Mouse (Mus musculus) ovary, adult 18-20 months (tissue): ENCODE data around the gene Cep112.

ENCODE experiments used
- DNase-seq: peaks from one replicate; pipeline ENCODE4 v3.0.0; 2022; ENCODE audit warnings: low spot score, mixed read lengths

The Cep112 gene

DNA sequence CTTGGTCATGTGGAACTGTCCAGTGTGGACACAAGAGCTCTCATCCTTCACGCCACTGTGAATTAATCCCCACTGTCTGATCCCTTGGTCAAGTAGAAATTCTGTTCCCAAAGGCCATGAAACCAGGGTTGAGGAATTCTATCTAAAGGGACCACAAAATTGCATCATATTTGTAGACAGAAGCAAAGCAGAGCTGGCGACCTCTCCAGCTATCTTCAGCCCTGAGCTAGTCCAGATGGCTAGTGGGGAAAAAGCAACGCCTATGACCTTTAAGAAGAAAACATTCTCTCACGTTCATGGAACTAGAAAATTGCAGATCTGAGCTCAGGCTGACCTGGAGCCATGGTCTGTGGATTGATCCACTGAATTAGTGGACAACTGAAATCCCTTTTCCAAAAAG, 455.6 kb downstream of the Cep112 start:
- no peak for DNase-seq

DNA sequence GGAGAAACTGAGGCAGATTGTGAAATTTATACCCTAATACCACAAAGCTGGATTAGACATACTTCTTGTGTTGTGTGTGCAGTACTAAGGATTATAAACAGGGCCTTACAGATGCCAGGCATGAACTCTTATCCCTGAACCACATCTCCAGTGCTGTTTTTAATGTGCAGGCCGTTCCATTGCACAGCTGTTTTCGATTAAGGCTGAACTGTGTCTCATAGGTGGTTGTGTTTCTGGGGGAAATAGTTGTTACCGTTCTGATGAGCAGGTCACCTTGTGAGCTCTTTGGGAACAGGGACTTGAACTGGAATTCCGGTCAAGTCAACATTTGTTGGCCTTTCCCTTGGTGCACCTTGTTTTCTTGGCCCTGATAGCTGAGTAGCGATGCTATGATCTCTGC, 456.7 kb downstream of the Cep112 start:
- DNase-seq: no peak

DNA sequence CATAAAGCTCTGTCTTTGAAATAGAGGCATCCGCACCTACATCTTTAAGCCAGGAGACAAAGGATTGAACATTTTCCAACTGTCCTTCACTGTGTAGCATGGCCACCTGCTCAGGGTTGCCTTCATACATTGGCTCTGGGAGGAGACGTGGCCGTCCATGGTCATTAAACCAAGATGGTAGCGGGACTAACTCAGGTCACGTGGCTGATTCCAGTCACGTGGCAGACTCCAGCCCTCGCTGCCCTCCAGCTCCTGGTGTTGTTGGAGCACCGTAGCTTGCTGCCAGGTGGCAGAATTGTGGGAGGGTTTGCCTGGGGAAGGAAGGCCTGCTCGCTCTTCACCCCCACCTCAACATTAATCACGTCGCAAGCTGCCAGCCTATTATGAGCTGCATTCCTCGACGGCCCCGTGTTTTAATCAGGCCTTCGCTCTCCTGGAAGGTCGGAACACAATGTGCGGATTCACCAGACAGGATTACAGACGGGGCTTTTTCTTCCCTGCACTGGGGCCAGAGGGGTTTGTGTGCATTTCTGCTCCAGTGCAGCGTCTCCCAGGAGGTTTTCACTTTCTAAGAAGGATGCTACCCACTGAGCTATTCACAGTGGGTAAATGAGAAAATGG, 460.4 kb downstream of the Cep112 start:
- no peak for DNase-seq

DNA sequence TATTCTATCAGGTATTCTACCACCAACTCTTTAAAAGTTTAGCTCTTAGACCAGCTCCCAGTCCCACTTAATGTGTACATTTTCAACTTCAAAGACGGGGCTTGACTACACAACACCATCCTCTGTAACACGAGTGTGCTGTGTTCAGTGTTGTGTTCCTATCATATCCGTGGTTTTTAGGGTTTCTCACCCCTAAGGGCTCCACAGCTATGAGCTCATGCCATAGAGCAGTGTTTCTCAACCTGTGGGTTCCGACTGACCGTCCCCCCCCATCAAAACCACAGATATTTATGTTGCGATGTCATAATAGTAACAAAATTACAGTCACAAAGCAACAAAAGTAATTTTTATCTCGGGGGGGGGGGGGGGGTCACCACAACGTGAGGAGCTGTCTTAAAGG, 461.1 kb downstream of the Cep112 start:
- DNase-seq: no peak

DNA sequence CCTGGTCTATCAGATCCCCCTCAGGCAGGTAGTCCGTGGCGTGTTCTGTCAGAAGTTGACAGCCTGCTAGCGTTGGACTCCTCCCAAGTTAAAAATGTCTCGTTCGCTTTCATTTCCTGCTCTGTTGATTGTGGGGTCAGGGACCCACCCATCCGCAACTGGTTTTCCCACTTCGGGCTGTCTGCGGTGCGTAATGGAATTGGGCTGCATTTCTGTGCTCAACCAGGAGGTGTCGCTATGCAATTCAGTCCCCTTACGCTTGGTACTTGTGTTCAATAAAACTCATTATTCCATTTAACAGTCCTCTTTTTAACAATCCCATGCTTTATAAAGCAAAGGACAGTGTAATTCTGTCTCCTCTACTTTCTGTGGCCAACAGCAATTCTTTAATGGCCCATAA, 464.1 kb downstream of the Cep112 start:
- DNase-seq: no peak

DNA sequence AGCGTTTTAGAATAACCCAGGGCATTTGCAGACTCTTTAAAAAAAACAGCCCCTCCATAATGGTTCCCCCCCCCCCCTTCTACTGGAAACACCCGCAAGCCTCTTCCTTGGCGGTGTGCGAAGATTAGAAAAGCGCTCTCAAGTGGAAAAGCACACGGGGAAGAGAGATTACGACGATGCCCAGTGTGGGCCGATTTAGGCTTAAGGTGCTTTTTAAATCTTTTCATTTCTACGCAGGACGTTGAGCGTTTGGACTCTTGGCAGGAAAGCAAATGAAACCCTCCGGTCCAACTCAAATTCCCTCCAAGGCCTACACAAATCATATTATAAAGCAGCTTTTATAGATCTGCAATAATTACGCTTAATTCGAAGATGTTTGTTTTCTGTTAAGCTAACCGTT, 465.6 kb downstream of the Cep112 start:
- DNase-seq: no peak

DNA sequence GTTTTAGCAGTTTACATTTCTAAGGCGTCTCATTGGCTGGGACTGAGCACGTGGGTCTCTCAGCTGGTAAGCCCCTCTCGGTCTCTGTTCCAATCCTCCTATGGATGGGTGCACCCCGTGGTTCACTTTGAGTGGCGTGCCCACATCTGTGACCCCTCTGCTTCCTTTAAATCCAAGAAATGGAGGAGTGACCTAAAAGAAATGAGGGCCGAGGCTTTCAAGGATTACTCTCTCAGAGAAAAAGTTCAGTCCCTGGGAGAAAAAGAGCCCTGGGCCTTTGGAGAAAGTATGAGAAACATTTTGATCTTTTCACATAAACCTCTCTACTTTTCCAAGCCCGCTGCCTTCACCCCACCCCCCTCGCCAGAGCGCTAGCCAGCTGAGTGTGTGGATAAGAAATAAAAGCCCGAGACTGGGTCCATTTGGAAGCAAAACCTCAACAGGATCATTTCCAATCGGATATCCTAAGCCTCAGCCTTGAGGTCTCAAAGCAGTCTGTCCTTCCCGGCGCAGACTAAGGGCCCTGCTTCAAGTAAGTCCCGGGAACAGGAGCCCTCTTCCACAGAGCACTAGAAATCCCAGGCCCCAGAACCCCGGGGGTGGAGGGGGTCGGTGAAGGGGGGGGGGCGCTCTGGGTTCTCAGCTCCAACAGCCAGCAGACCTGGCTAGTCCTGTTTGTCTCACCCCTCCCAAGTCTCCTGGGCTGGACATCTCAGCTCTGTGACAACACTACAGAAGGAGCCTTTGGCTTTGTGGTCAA, 466.3 kb downstream of the Cep112 start:
- DNase-seq: peak; percentile 50

DNA sequence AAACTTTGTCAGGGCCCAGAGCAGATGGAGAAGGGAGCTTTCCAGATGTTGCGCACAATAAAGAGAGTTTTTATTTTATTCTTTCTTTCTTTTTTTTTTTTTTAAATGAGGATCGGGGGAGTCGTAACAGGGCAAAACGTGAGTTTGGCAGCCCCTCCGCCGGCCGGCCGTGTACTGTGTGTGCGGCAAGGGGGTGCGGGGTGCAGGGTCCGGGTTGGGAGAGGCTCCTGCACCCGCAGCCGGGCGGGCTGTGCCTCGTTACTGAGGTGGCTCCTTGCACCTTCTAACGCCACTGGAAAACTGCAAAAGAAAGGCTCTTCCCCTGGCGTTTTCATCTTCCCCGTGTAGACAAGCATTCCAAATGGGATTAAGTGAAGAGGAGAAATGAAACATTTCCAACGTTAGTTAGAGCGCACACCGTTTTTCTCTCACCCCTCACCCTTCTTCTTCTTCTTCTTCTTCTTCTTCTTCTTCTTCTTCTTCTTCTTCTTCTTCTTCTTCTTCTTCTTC, 466.9 kb downstream of the Cep112 start:
- no peak for DNase-seq

DNA sequence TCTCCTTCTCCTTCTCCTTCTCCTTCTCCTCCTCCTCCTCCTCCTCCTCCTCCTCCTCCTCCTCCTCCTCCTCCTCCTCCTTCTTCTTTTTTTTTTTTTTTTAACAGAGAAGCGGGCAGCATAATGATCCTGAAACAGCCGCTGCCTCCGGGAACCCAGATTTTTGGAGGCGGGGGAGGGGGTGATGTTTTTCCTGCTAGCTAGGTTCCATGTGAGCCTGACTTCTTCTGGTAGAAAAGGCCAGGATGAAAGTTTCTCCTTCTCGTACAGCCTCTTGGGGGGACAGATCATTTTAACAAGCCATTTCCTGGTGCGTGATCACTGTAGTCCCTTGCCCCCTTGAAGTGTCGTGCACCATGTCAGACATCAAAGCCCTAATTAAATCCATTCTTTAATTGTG, 467.4 kb downstream of the Cep112 start:
- DNase-seq: no peak

DNA sequence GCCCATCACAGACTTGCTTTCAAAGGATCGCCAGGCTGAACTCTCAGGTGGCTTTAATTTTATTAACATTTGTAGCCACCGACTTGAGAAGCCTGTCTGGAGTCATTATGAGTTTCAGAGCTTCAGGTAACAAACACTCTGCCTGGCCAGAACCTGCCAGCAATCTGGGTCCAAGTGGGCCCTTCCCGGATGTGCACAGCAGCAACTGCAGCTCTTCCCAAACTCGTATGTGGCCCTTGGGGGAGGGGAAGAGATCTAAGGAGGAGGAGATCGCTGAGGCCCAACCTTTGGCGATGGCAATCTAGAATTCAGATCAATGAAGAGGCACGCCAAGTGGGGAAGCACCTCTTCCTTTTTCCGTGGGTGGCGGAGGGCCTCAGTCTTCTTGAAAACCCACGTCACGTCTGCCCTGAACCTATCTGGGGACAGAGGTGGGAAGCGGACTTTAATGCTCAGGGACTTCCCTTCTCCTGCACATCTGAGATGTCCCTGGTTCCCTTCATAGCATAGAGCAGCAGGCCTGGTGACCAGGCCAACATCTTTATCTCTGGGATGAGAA, 468.3 kb downstream of the Cep112 start:
- no peak for DNase-seq

DNA sequence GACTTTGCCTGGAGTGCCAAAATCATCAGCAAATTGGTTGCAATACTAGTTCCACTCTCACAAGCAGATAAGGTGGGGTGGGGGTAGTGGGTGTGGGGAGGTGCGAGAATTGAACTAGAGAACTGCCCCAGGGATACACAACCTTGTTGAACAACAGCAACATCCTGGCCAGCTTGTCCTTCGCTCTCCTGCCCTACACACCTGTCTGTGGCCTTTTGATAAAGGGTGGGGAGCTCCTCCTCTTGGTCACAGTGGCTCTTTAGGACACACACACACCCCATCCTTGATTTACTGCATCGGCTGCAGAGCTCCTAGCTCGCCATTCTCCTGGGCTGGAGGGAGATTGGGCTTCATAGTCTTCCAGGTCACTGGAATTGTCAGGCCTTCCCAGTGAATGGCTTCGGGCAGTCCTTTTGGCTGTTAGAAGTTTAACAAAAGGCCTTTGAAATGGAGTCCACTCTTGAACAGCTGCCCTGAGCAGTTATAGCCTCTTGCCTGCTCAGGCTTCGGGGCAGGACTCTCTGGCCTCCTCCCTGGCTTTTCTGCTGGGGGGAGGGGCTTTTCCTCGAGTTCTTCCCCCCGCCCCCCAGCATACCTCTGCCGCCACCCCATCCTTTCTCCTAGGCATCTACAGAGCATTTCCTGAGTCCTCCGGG, 469.0 kb downstream of the Cep112 start:
- no peak for DNase-seq

DNA sequence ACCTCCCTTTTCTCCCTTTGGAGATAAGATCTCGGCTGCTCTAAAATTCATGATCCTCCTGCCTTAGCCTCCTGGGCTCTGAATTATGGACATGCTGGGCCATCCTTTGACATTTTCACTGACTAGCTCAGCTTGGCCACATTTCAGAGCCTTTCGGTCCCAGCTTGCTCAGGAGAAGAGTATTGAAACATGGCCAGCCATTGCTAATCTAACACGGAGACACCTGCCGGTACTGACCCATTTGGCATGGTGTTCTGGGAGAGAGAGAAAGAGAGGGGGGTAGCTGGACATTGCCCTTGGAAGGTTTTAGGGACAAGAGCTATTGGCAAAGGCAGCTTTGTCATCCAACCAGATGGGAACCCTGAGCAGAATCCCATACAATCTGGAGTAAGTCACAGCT, 472.0 kb downstream of the Cep112 start:
- DNase-seq: no peak

DNA sequence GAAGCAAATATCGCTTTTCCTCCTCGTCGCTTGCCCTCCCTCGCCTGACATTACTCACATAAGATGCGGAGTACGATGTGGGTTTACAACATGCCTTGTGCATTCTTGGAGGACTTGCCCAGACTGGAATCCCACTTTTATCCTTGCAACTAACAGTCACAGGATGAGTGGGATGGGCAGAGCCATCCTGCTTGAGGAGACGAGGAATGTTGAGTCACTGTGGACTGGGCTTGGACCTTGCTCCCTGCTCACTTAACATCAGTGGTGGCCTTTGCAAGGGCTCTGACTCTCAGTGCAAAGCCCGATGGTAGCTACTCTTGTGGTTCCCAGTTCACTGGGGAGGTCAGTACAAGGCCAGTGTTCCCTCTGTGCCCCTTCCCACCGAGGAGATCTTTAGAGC, 473.1 kb downstream of the Cep112 start:
- DNase-seq: no peak

DNA sequence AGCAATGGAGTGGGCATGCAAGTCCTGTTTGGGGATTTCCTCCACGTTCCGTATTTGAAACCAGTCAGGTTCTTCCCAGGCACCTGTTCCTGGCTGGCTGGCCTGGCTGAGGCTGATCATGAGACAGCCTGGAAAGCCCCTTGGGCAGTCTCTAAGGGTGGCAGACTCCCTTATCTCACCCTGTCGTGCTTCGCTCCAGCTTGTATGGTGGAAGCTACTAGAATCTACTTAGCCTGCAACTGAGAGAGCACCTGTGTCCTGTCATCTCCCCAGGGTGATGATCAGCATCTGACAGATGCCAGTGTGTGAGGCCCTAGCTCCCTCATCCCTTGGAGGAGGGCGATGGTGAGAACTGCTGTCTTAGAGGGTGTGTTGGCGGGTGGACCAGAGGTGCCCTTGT, 473.5 kb downstream of the Cep112 start:
- no peak for DNase-seq

DNA sequence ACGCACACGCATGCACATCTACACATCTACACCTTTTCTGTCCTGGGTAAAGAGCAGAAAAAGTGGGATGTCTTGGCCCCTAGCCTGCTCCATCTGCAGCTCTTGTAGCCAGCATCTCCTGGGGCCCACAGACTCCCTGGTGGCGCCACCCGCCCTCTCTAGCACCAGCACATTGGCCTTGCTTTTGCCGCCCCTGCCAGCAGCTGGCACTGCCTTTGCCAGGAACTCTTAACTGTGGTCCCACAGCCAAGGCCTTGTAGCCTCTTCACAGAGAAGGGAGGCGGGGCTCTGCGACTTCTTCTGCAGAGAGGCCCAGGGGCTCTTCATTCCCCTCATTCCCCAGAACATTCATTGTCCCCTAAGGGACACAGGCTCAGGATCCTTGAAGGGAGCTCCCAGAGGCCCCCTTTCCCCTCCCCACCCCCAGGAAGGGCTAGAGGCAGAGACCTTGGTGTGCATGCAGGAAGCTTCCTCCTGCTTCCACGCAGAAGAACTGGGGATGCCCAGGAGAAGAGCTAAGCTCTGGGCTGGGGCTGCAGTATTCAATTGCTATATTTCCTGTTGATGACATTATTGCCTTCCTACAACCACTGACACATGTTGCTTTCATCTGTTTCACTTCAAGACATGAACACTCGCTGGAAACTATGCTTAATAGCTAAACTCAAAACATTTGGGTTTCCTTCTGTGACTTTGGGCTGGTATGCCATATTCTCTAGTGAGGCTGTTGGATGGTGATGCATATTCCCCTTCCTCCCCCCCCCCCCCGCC, 475.9 kb downstream of the Cep112 start:
- DNase-seq: peak; percentile 79

DNA sequence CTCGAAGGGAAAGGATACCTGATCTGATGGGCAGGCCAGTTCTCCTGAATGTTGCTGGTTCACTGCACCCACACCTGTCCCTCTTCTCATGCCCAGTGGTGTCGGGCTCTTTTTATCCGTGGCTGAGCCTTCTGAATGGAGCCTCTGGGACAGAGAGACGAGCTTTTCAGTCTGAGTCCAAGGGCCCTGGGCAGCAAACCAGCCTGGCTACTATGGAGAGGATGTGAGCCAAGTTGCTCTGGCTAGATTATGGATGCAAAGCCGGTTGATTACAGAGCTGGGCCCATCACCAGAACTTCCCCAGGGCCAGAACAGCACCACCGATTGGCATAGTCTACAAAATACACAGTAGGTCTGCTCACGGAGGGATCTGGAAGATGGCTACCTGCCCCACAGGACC, 476.7 kb downstream of the Cep112 start:
- no peak for DNase-seq

DNA sequence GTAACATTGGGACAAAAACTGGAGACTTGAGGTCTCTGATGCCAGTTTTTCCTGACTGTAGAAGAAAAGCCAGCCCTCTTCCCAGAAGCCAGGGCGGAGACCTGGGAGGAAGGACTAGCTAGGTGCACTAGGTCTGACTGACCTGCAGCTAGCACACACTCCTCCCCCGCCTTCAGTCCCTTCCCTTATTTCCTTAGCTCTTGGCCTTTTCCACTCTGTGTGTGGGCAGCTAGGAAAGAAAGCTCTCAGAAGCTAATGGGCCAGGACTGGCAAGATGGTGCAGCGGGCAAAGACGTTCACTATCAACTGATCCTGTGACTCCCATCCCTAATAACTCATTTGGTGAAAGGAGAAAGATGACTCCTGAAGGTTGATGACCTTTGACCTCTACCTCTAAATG, 477.3 kb downstream of the Cep112 start:
- DNase-seq: no peak

DNA sequence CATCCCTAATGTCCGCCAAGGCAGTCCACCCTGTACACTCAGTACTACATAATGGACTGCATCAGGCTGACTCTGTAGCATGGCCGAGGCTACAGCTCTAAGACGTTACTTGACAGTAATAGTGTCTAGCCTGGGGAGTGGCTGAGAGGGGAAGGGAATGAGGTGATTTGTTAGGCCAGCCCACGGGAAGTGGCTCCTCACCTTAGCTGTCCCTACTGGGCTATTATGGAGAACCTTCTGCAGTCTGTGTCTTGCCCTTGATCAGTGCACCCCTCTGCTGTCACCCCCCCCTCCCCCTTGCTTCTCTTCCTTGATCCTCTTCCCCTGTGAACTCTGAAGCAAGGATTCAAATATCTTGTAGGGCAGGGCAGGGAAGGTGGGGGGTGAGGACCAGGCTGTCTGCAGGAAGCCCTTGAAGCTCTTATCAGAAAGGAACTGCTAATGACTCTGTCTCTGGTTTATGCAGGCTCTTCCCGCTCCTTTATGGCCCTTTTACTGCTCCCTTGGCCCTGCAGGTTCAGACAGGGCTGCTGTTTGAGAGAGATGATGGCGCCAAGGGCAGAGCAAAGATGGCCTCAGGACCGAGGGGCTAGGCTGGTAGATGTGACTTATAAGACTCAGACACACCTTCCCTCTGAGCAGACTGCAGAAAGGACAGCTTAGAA, 481.7 kb downstream of the Cep112 start:
- DNase-seq: no peak

DNA sequence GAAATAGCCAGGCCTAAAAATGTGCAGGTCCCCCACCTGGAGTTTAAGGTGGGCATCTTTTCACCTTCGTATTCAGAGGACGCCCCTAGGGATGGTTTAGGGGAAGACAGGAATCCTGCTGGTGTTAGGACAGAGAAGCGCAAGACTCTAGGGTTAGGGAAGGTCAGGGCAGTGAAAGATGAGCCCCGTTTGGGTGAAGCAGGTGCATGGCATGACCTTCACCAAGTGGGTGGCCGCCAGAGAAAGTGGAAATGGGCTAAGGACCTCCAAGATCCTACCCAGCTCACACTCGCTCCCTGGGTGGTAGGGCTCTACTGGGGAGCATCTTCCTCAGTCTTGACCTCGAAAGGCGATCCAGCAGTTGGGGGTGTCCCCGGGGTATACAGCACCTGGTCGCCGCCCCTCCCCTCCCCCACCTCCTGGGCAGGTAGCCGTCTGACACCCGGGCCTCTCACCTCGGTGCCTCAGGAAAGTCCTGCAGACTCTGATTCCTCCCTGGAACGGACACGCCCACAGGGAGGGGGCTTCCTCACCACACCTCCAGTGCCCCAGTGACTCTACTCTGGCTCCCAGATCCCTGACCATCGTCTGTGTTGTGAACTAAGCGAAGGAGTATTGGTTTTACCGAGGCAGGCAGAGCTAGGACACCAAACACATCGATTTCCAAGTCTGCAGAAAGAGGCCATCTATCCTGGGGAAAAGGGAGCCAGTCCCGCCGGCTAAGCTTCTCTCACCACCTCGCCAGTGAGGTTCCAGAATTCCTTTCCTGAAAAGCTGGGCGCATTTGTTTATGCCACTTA, 484.6 kb downstream of the Cep112 start:
- DNase-seq: no peak
